Mouse (Mus musculus) stomach, postnatal 0 days (tissue): ENCODE measurements around the gene Patl2.

Experiments used
- CTCF ChIP-seq: IDR thresholded peaks from 2 replicates; pipeline ENCODE4 v1.5.1; 2016; ENCODE audit warnings: antibody characterized with exemption, low read depth, mild to moderate bottlenecking, moderate library complexity
- EP300 ChIP-seq: optimal IDR thresholded peaks from 2 replicates; pipeline ENCODE3; 2016; ENCODE audit warnings: antibody characterized with exemption

DNA sequence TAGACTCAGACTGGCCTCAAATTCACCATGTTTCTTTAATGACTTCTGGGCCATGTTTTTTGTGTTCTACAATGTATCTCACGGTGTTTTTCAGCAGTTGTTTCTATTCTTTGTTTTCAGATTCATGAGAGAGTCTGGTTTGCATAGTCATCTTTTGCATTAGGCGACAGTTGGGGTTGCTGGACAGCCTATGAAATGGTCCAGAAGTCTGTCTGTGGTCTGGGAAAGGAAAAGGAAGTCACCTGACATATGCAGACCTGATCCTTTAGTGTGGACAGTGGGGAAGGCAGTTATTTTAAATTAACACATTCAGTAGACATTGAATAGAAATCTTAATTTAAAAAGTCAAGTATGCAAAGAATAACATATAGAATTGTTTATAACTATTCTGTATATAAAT, 23.5 kb downstream of the Patl2 start:
- TF ChIP-seq EP300 (no peak), CTCF (no peak)
